Comparison of ENCODE assay signal across 33 mouse cellular contexts in genomic region chr4:59892731-59893130, GRCm38 (mm10). TPM values are rescaled to one million over a fixed set of nuclear protein-coding genes. Genes with fewer than 3 reads are reported as not detected.
"Had no signal": no experiment of that assay in that cellular context is flagged by ENCODE, and none has a peak within 500 bp of the region (broad histone marks: within the 10 kb centered on the region; RNA-seq: fewer than 3 reads in every experiment).

No protein-coding gene starts in this region.

- H3K27ac ChIP-seq: heart, adult 2 months; hindbrain, embryonic 13.5 days; hindbrain, embryonic 15.5 days; hindbrain, postnatal 0 days; layer of hippocampus, adult 2 months; left cerebral cortex, adult 2 months; limb, embryonic 10.5 days; limb, embryonic 12.5 days; liver, embryonic 13.5 days; liver, embryonic 15.5 days had no signal

- DNase-seq: gastrocnemius, postnatal 14 days; gastrocnemius, postnatal 36 days; heart, adult 11 months; heart, adult 2 months; heart, postnatal 14 days; heart, postnatal 36 days; kidney, adult 18-20 months; kidney, adult 8-10 months; kidney, postnatal 10 days; kidney, postnatal 25 days; kidney, postnatal 4 days; liver; liver, embryonic 13.5 days had no signal

- H3K4me2 ChIP-seq: heart, embryonic 12.5 days; hindbrain, embryonic 13.5 days; hindbrain, embryonic 15.5 days; limb, embryonic 12.5 days; liver, embryonic 11.5 days; liver, embryonic 13.5 days; liver, embryonic 15.5 days had no signal

- H3K4me1 ChIP-seq: hindbrain, embryonic 13.5 days; hindbrain, embryonic 15.5 days; limb, embryonic 10.5 days; limb, embryonic 12.5 days; liver, embryonic 13.5 days; liver, embryonic 15.5 days had no signal

- H3K9me3 ChIP-seq: heart, embryonic 12.5 days; hindbrain, embryonic 13.5 days; hindbrain, embryonic 15.5 days; limb, embryonic 10.5 days; limb, embryonic 12.5 days; liver, embryonic 13.5 days; liver, embryonic 15.5 days had no signal

- ATAC-seq: hindbrain, postnatal 0 days; intestine, embryonic 16.5 days had no signal

- H3K4me3 ChIP-seq: heart, adult 2 months; heart, embryonic 12.5 days; hindbrain, embryonic 13.5 days; hindbrain, embryonic 15.5 days; layer of hippocampus, adult 2 months; left cerebral cortex, adult 2 months; limb, embryonic 10.5 days; limb, embryonic 12.5 days; liver, embryonic 13.5 days; liver, embryonic 15.5 days had no signal

- H3K9ac ChIP-seq: heart, embryonic 12.5 days; hindbrain, embryonic 13.5 days; hindbrain, embryonic 15.5 days; limb, embryonic 12.5 days; liver, embryonic 13.5 days; liver, embryonic 15.5 days had no signal

- H3K27me3 ChIP-seq: heart, embryonic 12.5 days; hindbrain, embryonic 13.5 days; hindbrain, embryonic 15.5 days; limb, embryonic 12.5 days; liver, embryonic 13.5 days; liver, embryonic 15.5 days had no signal

RNA-seq across cellular contexts. Expression of gene Slc46a2, which starts 22.1 kb away (rescaled TPM):
- total RNA-seq: gastrocnemius, adult 8-10 months; gastrocnemius, postnatal 14 days; hematopoietic stem cell, adult 5-6 weeks; hindbrain, postnatal 0 days; layer of hippocampus, adult 2 months; layer of hippocampus, postnatal 10 days; layer of hippocampus, postnatal 25 days; left cerebral cortex, adult 2 months; left cerebral cortex, postnatal 14 days; left cerebral cortex, postnatal 36 days had no signal
- polyA plus RNA-seq: heart, embryonic 12.5 days; hindbrain, embryonic 11.5 days; hindbrain, embryonic 15.5 days; intestine, embryonic 16.5 days; kidney, embryonic 14.5 days; kidney, embryonic 16.5 days; limb, embryonic 10.5 days; limb, embryonic 12.5 days; liver, embryonic 11.5 days; liver, embryonic 13.5 days; liver, embryonic 15.5 days had no signal
